Mouse (Mus musculus): ENCODE measurements around the gene Tmc5.

- TF ChIP-seq CTCF (IDR thresholded peaks at IDR 0.05; ENCODE audit: borderline replicate concordance, control insufficient read depth, extremely low read depth, insufficient read depth, low read length, poor library complexity) (0 out of 2 replicates have a peak, but pooled peaks have one; percentile 36), POLR2A (IDR thresholded peaks at IDR 0.05; ENCODE audit: control insufficient read depth, extremely low read depth, insufficient read depth, low read length, poor library complexity) (0 out of 2 replicates have a peak, but pooled peaks have one; percentile 18)
Observed at GRCm38 (mm10) chr7:118705101-118705961, 108.2 kb downstream of the Tmc5 start, which contains the start of gene Gde1.
